Mouse (Mus musculus) megakaryocyte, embryonic 14.5 days (primary cell): Measurements from ENCODE around the gene Podxl2.

Experiments
- FLI1 ChIP-seq: IDR thresholded peaks from 2 replicates; pipeline ENCODE4 v1.6.1; 2012; ENCODE audit warnings: low read length, inconsistent platforms, mixed read lengths
- GATA1 ChIP-seq: IDR thresholded peaks from 3 replicates; pipeline ENCODE4 v1.6.1; 2012; ENCODE audit warnings: mixed read lengths, low read length, inconsistent platforms, borderline replicate concordance

DNA sequence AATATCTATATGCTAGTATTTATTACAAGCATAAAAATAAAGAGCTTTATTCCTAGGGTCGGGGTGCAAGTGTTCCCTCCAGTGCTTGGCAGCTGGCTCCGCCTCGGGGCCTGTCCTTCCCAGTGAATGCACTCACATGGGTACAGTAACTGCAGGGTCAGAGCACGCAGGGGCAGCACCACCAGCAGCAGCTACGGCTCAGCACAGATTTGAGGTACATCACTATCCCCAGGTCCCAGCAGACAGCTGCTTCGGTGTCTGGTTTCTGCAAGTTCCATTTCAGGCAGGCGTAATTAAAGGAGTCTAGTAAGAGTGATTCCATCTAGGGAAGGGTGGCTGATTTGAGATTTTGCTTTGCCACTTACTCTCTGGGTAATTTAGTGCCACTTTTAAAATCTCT, 16.5 kb downstream of the Podxl2 start:
- no peak for TF ChIP-seq GATA1
- TF ChIP-seq FLI1: no peak
